Mouse (Mus musculus) heart, embryonic 13.5 days (tissue): ENCODE measurements around the gene Pithd1. TPM values are rescaled to one million over a fixed set of nuclear protein-coding genes. Genes with fewer than 3 reads are reported as not detected.
"Not testable (repeated sequence)": the region's sequence is repeated elsewhere in the genome, so short reads cannot be mapped to it uniquely, and the experiment has no call there.

ENCODE experiments used
- ATAC-seq: fragments of 200-750 bp; cut with Nextera tagmentation; 2 replicates; pipeline ENCODE4 v1.8.0; 2017; ENCODE audit warnings: moderate TSS enrichment; ENCODE audit not compliant: insufficient number of reproducible peaks, low FRiP score, low TSS enrichment; ENCODE audit errors: extremely low read depth
- H3K27ac ChIP-seq: fragments of 300-500 bp; sonication (generic); replicated peaks from 2 replicates; pipeline ENCODE4 v1.5.1; 2015; ENCODE audit warnings: moderate library complexity, mild to moderate bottlenecking, inconsistent platforms
- H3K27me3 ChIP-seq: fragments of 300-500 bp; sonication (generic); replicated peaks from 2 replicates; pipeline ENCODE4 v1.6.1; 2015; ENCODE audit warnings: mild to moderate bottlenecking, inconsistent platforms
- H3K36me3 ChIP-seq: fragments of 300-500 bp; sonication (generic); 2 replicates; pipeline ENCODE4 v1.6.1; 2015; ENCODE audit warnings: mild to moderate bottlenecking, inconsistent platforms
- H3K4me1 ChIP-seq: fragments of 300-500 bp; sonication (generic); 2 replicates; pipeline ENCODE4 v1.6.1; 2015; ENCODE audit warnings: inconsistent platforms
- H3K4me2 ChIP-seq: fragments of 300-500 bp; sonication (generic); 2 replicates; pipeline ENCODE4 v1.6.1; 2015; ENCODE audit warnings: inconsistent platforms, mild to moderate bottlenecking, moderate library complexity
- H3K4me3 ChIP-seq: fragments of 300-500 bp; sonication (generic); 2 replicates; pipeline ENCODE4 v1.5.1; 2015; ENCODE audit warnings: moderate library complexity, mild to moderate bottlenecking, inconsistent platforms
- H3K9ac ChIP-seq: fragments of 300-500 bp; sonication (generic); 2 replicates; pipeline ENCODE4 v1.6.1; 2015; ENCODE audit warnings: inconsistent platforms, mild to moderate bottlenecking, moderate library complexity
- H3K9me3 ChIP-seq: fragments of 300-500 bp; sonication (generic); 2 replicates; pipeline ENCODE4 v1.6.1; 2016; ENCODE audit warnings: inconsistent platforms
- WGBS: fragments of 180-500 bp; shearing (Covaris S2); methylation state at CpG from one replicate; pipeline ENCODE4 v1.1.7; 2015; ENCODE audit warnings: mixed read lengths; 5-methylcytosine and 5-hydroxymethylcytosine counted together
- polyA plus RNA-seq: library from polyadenylated mRNA; unstranded; fragments of >200 nt; fragmentation: Nextera tagmentation; extraction: Ambion mirVana; gene quantifications from 2 replicates; pipeline ENCODE4 v1.2.1, GENCODE M21; 2015

Pithd1 gene
- polyA plus RNA-seq, 1 experiment from 2014 or later = 39.2 TPM

GRCm38 (mm10) chr4:135985769-135986168 is 1.3 kb downstream of the Pithd1 start:
- WGBS = 88% methylated on average over 7 of the region's 7 CpGs
- H3K36me3 ChIP-seq = peaks cover 47% of the 10 kb centered on the region
- H3K9ac ChIP-seq = peak overlapping the region; percentile 98
- H3K9me3 ChIP-seq = no peaks in the 10 kb centered on the region
- peaks cover 24% of the 10 kb centered on the region for H3K4me1 ChIP-seq
- H3K4me3 ChIP-seq = peak overlapping the region; percentile 91
- H3K27me3 ChIP-seq = no peaks in the 10 kb centered on the region
- H3K27ac ChIP-seq = 0 out of 2 replicates have a peak overlapping the region, but pooled peaks have one; percentile 91
- H3K4me2 ChIP-seq = peak overlapping the region; percentile 96
- no peak for ATAC-seq

GRCm38 (mm10) chr4:135985193-135985592 is 1.9 kb downstream of the Pithd1 start:
- ATAC-seq = peak; percentile 37; the same call in 1 of the 2 replicates
- H3K4me1 ChIP-seq = peaks cover 24% of the 10 kb centered on the region
- peak overlapping the region; percentile 43; the same call in 1 of the 2 replicates for H3K27ac ChIP-seq
- H3K9ac ChIP-seq = peak overlapping the region; percentile 98; the same call in 1 of the 2 replicates
- no peaks in the 10 kb centered on the region for H3K27me3 ChIP-seq
- peak overlapping the region; percentile 91 for H3K4me3 ChIP-seq
- 75% methylated on average over 5 of the region's 5 CpGs for WGBS
- H3K9me3 ChIP-seq = no peaks in the 10 kb centered on the region
- peaks cover 53% of the 10 kb centered on the region for H3K36me3 ChIP-seq
- H3K4me2 ChIP-seq = peak overlapping the region; percentile 96

- Histone ChIP-seq H3K27me3 (no peaks in the 10 kb centered on the region), H3K4me1 (peaks cover 24% of the 10 kb centered on the region), H3K4me3 (peak overlapping the region; percentile 91), H3K9me3 (no peaks in the 10 kb centered on the region), H3K27ac (peak overlapping the region; percentile 43), H3K36me3 (peaks cover 53% of the 10 kb centered on the region), H3K4me2 (peak overlapping the region; percentile 96), H3K9ac (peak overlapping the region; percentile 29; the same call in 1 of the 2 replicates)
- 69% methylated on average over 5 of the region's 5 CpGs for WGBS
- ATAC-seq = no peak
Measured at GRCm38 (mm10) chr4:135984556-135984955, 2.5 kb downstream of the Pithd1 start.

- peaks cover 76% of the 10 kb centered on the region for H3K36me3 ChIP-seq
- WGBS = 77% methylated on average over 7 of the region's 7 CpGs
- no peak overlapping the region for H3K4me3 ChIP-seq
- H3K4me2 ChIP-seq = no peak overlapping the region
- H3K9ac ChIP-seq = no peak overlapping the region
- no peak overlapping the region for H3K27ac ChIP-seq
- H3K4me1 ChIP-seq = peaks cover 18% of the 10 kb centered on the region
- H3K9me3 ChIP-seq = no peaks in the 10 kb centered on the region
- no peak for ATAC-seq
- no peaks in the 10 kb centered on the region for H3K27me3 ChIP-seq
Measured at GRCm38 (mm10) chr4:135981524-135982063, 5.5 kb downstream of the Pithd1 start.

- not testable (repeated sequence) for H3K9ac ChIP-seq, H3K4me2 ChIP-seq, ATAC-seq, H3K9me3 ChIP-seq, H3K27me3 ChIP-seq, H3K4me1 ChIP-seq, H3K27ac ChIP-seq, H3K4me3 ChIP-seq
- peaks cover 86% of the 10 kb centered on the region for H3K36me3 ChIP-seq
- 92% methylated on average over 5 of the region's 5 CpGs for WGBS
Measured at GRCm38 (mm10) chr4:135980223-135980622, 6.8 kb downstream of the Pithd1 start.

GRCm38 (mm10) chr4:135976146-135976545 is 10.9 kb downstream of the Pithd1 start:
- H3K4me2 ChIP-seq = no peak overlapping the region
- no peaks in the 10 kb centered on the region for H3K27me3 ChIP-seq
- 90% methylated on average over 12 of the region's 12 CpGs for WGBS
- H3K4me3 ChIP-seq = no peak overlapping the region
- H3K9ac ChIP-seq = no peak overlapping the region
- ATAC-seq = no peak
- H3K36me3 ChIP-seq = peaks cover 57% of the 10 kb centered on the region
- no peak overlapping the region for H3K27ac ChIP-seq
- no peaks in the 10 kb centered on the region for H3K9me3 ChIP-seq
- peaks cover 17% of the 10 kb centered on the region for H3K4me1 ChIP-seq

- peaks cover 64% of the 10 kb centered on the region for H3K36me3 ChIP-seq
- H3K27me3 ChIP-seq = no peaks in the 10 kb centered on the region
- H3K27ac ChIP-seq = peak overlapping the region; percentile 58
- 50% methylated on average over 13 of the region's 13 CpGs for WGBS
- peak overlapping the region; percentile 99 for H3K4me3 ChIP-seq
- no peak for ATAC-seq
- H3K4me2 ChIP-seq = peak overlapping the region; percentile 98
- H3K9ac ChIP-seq = peak overlapping the region; percentile 95
- no peaks in the 10 kb centered on the region for H3K9me3 ChIP-seq
- H3K4me1 ChIP-seq = peaks cover 23% of the 10 kb centered on the region
Measured at GRCm38 (mm10) chr4:135972911-135973811, 13.9 kb downstream of the Pithd1 start.

- ATAC-seq = no peak; the same call in 1 of the 2 replicates
- Histone ChIP-seq H3K9ac (peak within 1 kb of the TSS; percentile 95), H3K4me1 (peaks cover 23% of the 10 kb centered on the region), H3K27me3 (no peaks in the 10 kb centered on the region), H3K36me3 (peaks cover 66% of the 10 kb centered on the region), H3K27ac (peak within 1 kb of the TSS; percentile 58), H3K4me3 (peak within 1 kb of the TSS; percentile 99), H3K4me2 (peak within 1 kb of the TSS; percentile 98), H3K9me3 (no peaks in the 10 kb centered on the region)
- 2% methylated on average over 19 of the region's 19 CpGs for WGBS
Measured at GRCm38 (mm10) chr4:135972556-135972906, 14.5 kb downstream of the Pithd1 start, which contains the start of gene Lypla2. Lypla2 (minus strand) TSS chr4:135972626.

GRCm38 (mm10) chr4:135971805-135972555 is 15.1 kb downstream of the Pithd1 start:
- Histone ChIP-seq H3K4me3 (peak overlapping the region; percentile 99), H3K27ac (peak overlapping the region; percentile 58), H3K36me3 (peaks cover 68% of the 10 kb centered on the region), H3K27me3 (no peaks in the 10 kb centered on the region), H3K4me2 (peak overlapping the region; percentile 98), H3K9me3 (no peaks in the 10 kb centered on the region), H3K4me1 (peaks cover 23% of the 10 kb centered on the region), H3K9ac (peak overlapping the region; percentile 95)
- under 1% methylated on average over 35 of the region's 35 CpGs for WGBS
- no peak; the same call in 1 of the 2 replicates for ATAC-seq

GRCm38 (mm10) chr4:135970585-135970984 is 16.5 kb downstream of the Pithd1 start:
- no peak for ATAC-seq
- H3K36me3 ChIP-seq = peaks cover 68% of the 10 kb centered on the region
- H3K9me3 ChIP-seq = no peaks in the 10 kb centered on the region
- 87% methylated on average over 11 of the region's 11 CpGs for WGBS
- H3K9ac ChIP-seq = no peak overlapping the region
- H3K4me1 ChIP-seq = peaks cover 23% of the 10 kb centered on the region
- H3K27me3 ChIP-seq = no peaks in the 10 kb centered on the region
- no peak overlapping the region for H3K4me3 ChIP-seq
- H3K27ac ChIP-seq = no peak overlapping the region
- H3K4me2 ChIP-seq = no peak overlapping the region
